In genomic region chrX:108832674-108833189, GRCm38 (mm10) we compare ENCODE assay signal across 8 mouse cellular contexts. TPM values are rescaled to one million over a fixed set of nuclear protein-coding genes. Genes with fewer than 3 reads are reported as not detected.
DNase-seq lines count a peak whose midpoint lies in the region; ATAC-seq and TF ChIP-seq lines count a peak whose summit lies in the region.

No protein-coding gene starts in this region.

- H3K27me3 ChIP-seq in CH12.LX (replicated peaks): no peaks in the 10 kb centered on the region
- no peaks in the 10 kb centered on the region for H3K27me3 ChIP-seq in forebrain, embryonic 12.5 days
- H3K27me3 ChIP-seq in liver, postnatal 0 days (ENCODE audit: insufficient read depth, low read length): no peaks in the 10 kb centered on the region
- H3K27me3 ChIP-seq in neural tube, embryonic 14.5 days (ENCODE audit: control insufficient read depth, insufficient read depth, low read length): no peaks in the 10 kb centered on the region

- H3K36me3 ChIP-seq in CH12.LX (replicated peaks in 1 of 2; ENCODE audit: control insufficient read depth in 1 of 2, insufficient read depth in 1 of 2, low read length in 1 of 2): peaks cover 0 to 4% of the 10 kb centered on the region in 2 experiments
- H3K36me3 ChIP-seq in forebrain, embryonic 12.5 days (replicated peaks): no peaks in the 10 kb centered on the region
- no peaks in the 10 kb centered on the region for H3K36me3 ChIP-seq in liver, postnatal 0 days (replicated peaks; ENCODE audit: insufficient read depth, low read length)
- no peaks in the 10 kb centered on the region for H3K36me3 ChIP-seq in neural tube, embryonic 14.5 days (ENCODE audit: control insufficient read depth, insufficient read depth, low read length)

- no peak for TF ChIP-seq CTCF in CH12.LX (conservative IDR thresholded peaks at IDR 0.05 in 1 of 2, IDR thresholded peaks at IDR 0.05 in 1 of 2; ENCODE audit: low read depth in 2 of 2, low read length in 2 of 2)
- TF ChIP-seq CTCF in liver, postnatal 0 days (IDR thresholded peaks at IDR 0.05; ENCODE audit: low read depth): no peak

- peak overlapping the region; percentile 61; the same call in 1 of the 2 replicates for H3K4me2 ChIP-seq in CH12.LX (ENCODE audit: insufficient read depth, low read depth, poor library complexity, severe bottlenecking)
- H3K4me2 ChIP-seq in forebrain, embryonic 12.5 days: peak overlapping the region; percentile 55
- H3K4me2 ChIP-seq in liver, postnatal 0 days (ENCODE audit: low read depth, low read length): peak overlapping the region; percentile 76
- H3K4me2 ChIP-seq in neural tube, embryonic 14.5 days (ENCODE audit: low read depth, low read length): peak overlapping the region; percentile 45

- TF ChIP-seq EP300 in CH12.LX (IDR thresholded peaks at IDR 0.05; ENCODE audit: low read length): no peak
- TF ChIP-seq EP300 in liver, postnatal 0 days (IDR thresholded peaks at IDR 0.05; ENCODE audit: low read depth): peak; percentile 23; the same call in 1 of the 2 replicates

- peak; percentile 80 for DNase-seq in CH12.LX (ENCODE audit: extremely low read depth)
- peak; percentile 72 for DNase-seq in c-Kit-positive CD71-positive TER-119-negative erythroid progenitor cells, embryonic 14.5 days (ENCODE audit: low read depth)
- peak; percentile 84 to 92 for DNase-seq in heart, postnatal 10 days
- DNase-seq in large intestine, adult 2 months (ENCODE audit: low read depth, low spot score): peak; percentile 71
- DNase-seq in liver, postnatal 0 days: peak; percentile 77
- peak; percentile 77 for DNase-seq in testis, postnatal 10 days (ENCODE audit: low spot score)

- peak; percentile 60 for TF ChIP-seq POLR2A in CH12.LX (IDR thresholded peaks at IDR 0.05; ENCODE audit: low read depth, low read length)

- 17% methylated on average over 13 of the region's 13 CpGs for WGBS in forebrain, embryonic 12.5 days
- WGBS in large intestine, adult 2 months: 18% methylated on average over 13 of the region's 13 CpGs
- 20% methylated on average over 13 of the region's 13 CpGs for WGBS in liver, postnatal 0 days (ENCODE audit: insufficient replicate concordance)
- 19% methylated on average over 13 of the region's 13 CpGs for WGBS in neural tube, embryonic 14.5 days

- H3K4me1 ChIP-seq in CH12.LX (ENCODE audit: control insufficient read depth in 1 of 2, insufficient read depth in 2 of 2): no peaks in the 10 kb centered on the region
- no peaks in the 10 kb centered on the region for H3K4me1 ChIP-seq in forebrain, embryonic 12.5 days
- no peaks in the 10 kb centered on the region for H3K4me1 ChIP-seq in liver, postnatal 0 days (ENCODE audit: insufficient read depth)
- no peaks in the 10 kb centered on the region for H3K4me1 ChIP-seq in neural tube, embryonic 14.5 days (ENCODE audit: control insufficient read depth, insufficient read depth, low read length)

- H3K4me3 ChIP-seq in CH12.LX (replicated peaks in 1 of 3; ENCODE audit: low read depth in 2 of 3, low read length in 2 of 3, poor library complexity in 1 of 3): peak overlapping the region; percentile 63 to 95 (median 70)
- peak overlapping the region; percentile 52 for H3K4me3 ChIP-seq in forebrain, embryonic 12.5 days (replicated peaks)
- H3K4me3 ChIP-seq in liver, postnatal 0 days (ENCODE audit: low read depth, low read length): peak overlapping the region; percentile 72
- H3K4me3 ChIP-seq in neural tube, embryonic 14.5 days (ENCODE audit: low read depth, low read length): peak overlapping the region; percentile 49

- TF ChIP-seq RAD21 in CH12.LX (IDR thresholded peaks at IDR 0.05; ENCODE audit: low read depth, low read length): no peak

- H3K9me3 ChIP-seq in CH12.LX (replicated peaks; ENCODE audit: low read length): no peaks in the 10 kb centered on the region
- no peaks in the 10 kb centered on the region for H3K9me3 ChIP-seq in forebrain, embryonic 12.5 days
- no peaks in the 10 kb centered on the region for H3K9me3 ChIP-seq in liver, postnatal 0 days (ENCODE audit: low read length)
- no peaks in the 10 kb centered on the region for H3K9me3 ChIP-seq in neural tube, embryonic 14.5 days (ENCODE audit: control insufficient read depth, low read length)

- peak overlapping the region; percentile 87 for H3K27ac ChIP-seq in CH12.LX (ENCODE audit: insufficient read depth, low read depth)
- H3K27ac ChIP-seq in forebrain, embryonic 12.5 days: peak overlapping the region; percentile 81
- H3K27ac ChIP-seq in liver, postnatal 0 days (ENCODE audit: low read depth): peak overlapping the region; percentile 90
- H3K27ac ChIP-seq in neural tube, embryonic 14.5 days (ENCODE audit: low read depth, low read length): peak overlapping the region; percentile 80

- intact Hi-C loops in heart, postnatal 10 days (cut with DNase I): loop anchor here (2.0 to 10.0 kb wide), 3 partner anchors 180 to 1018 kb away; partner anchors contain the start of genes 2610002M06Rik, Hmgn5 and Sh3bgrl

- H3K9ac ChIP-seq in CH12.LX (ENCODE audit: insufficient read depth, low read depth): peak overlapping the region; percentile 76
- peak overlapping the region; percentile 59 for H3K9ac ChIP-seq in forebrain, embryonic 12.5 days
- H3K9ac ChIP-seq in liver, postnatal 0 days (replicated peaks): peak overlapping the region; percentile 76
- H3K9ac ChIP-seq in neural tube, embryonic 14.5 days (replicated peaks; ENCODE audit: low read depth, low read length): peak overlapping the region; percentile 59

- in situ Hi-C loops in CH12.LX (cut with MboI; ENCODE audit: low pct_ligation_motif_present, low pct_unique_long_range_greater_than_20kb, low sequenced_read_pairs): no loop called here

- peaks cover 4% of the 10 kb centered on the region for H3K79me2 ChIP-seq in CH12.LX (replicated peaks; ENCODE audit: control insufficient read depth, extremely low read depth, insufficient read depth, poor library complexity, severe bottlenecking)

- ATAC-seq in forebrain, embryonic 12.5 days (ENCODE audit: low FRiP score): peak; percentile 85
- peak; percentile 70 for ATAC-seq in liver, postnatal 0 days
- ATAC-seq in neural tube, embryonic 14.5 days (ENCODE audit: low read depth): peak; percentile 83

- dilution Hi-C loops in CH12.LX (cut with MboI; ENCODE audit: extremely low pct_ligation_motif_present, extremely low pct_unique_long_range_greater_than_20kb, low sequenced_read_pairs): no loop called here

TF ChIP-seq in CH12.LX, 34 proteins besides CTCF, POLR2A, EP300 and RAD21:
- TF ChIP-seq KAT2A (IDR thresholded peaks at IDR 0.05; ENCODE audit: insufficient replicate concordance, low read length) (no peak), TCF12 (IDR thresholded peaks at IDR 0.05; ENCODE audit: low read depth, low read length) (no peak), ZNF384 (IDR thresholded peaks at IDR 0.05; ENCODE audit: low read depth, low read length) (peak; percentile 98), JUND (conservative IDR thresholded peaks at IDR 0.05; ENCODE audit: low read depth, low read length) (peak; percentile 58), IRF4 (IDR thresholded peaks at IDR 0.05; ENCODE audit: low read depth, low read length) (0 out of 2 replicates have a peak, but pooled peaks have one; percentile 18), HCFC1 (IDR thresholded peaks at IDR 0.05; ENCODE audit: low read depth, low read length) (peak; percentile 57), BHLHE40 (IDR thresholded peaks at IDR 0.05; ENCODE audit: low read depth, low read length) (0 out of 2 replicates have a peak, but pooled peaks have one; percentile 5), SIN3A (IDR thresholded peaks at IDR 0.05; ENCODE audit: low read length) (peak; percentile 31; the same call in 1 of the 2 replicates), NELFE (IDR thresholded peaks at IDR 0.05; ENCODE audit: low read depth, low read length) (peak; percentile 55; the same call in 1 of the 2 replicates), RCOR1 (conservative IDR thresholded peaks at IDR 0.05; ENCODE audit: low read depth, low read length) (no peak), TBP (conservative IDR thresholded peaks at IDR 0.05; ENCODE audit: low read depth, low read length) (peak; percentile 78), ELF1 (IDR thresholded peaks at IDR 0.05; ENCODE audit: low read depth, low read length) (peak; percentile 86)
TF ChIP-seq in CH12.LX: peak in this region for 9.

RNA-seq across cellular contexts. Expression of gene Brwd3, which starts 1.4 kb away (rescaled TPM):
- total RNA-seq in CH12.LX (2012; rRNA removed): 3.3 and 4.2 TPM in 2 replicates
- total RNA-seq in CH12.LX (2014; rRNA removed): 3.0 and 3.3 TPM in 2 replicates
- 5.4 and 5.8 TPM in 2 replicates for polyA plus RNA-seq in CH12.LX (2012; ENCODE audit: insufficient read length, low read depth)
- polyA plus RNA-seq in forebrain, embryonic 12.5 days (2016; fragmentation: Nextera tagmentation; extraction: Ambion mirVana): 4.1 and 4.6 TPM in 2 replicates
- 1 to 10 TPM; 7.0 to 8.6 TPM for total RNA-seq in heart, postnatal 10 days (2021)
- polyA plus RNA-seq in large intestine, adult 2 months (2012; rRNA removed): 0.60 and 1.3 TPM in 2 replicates
- polyA plus RNA-seq in liver, postnatal 0 days (2015; fragmentation: Nextera tagmentation; extraction: Ambion mirVana): 0.77 and 0.89 TPM in 2 replicates
- polyA plus RNA-seq in neural tube, embryonic 14.5 days (2014; fragmentation: Nextera tagmentation; extraction: Ambion mirVana): 3.3 and 4.8 TPM in 2 replicates

Comparison
In these comparisons a context has a peak if more than half of its experiments do, and no peak if none do; other contexts are left out.
1. Peak in every context shown above with its lines: DNase-seq, ATAC-seq, H3K4me3 ChIP-seq and H3K27ac ChIP-seq.